Mouse (Mus musculus): ENCODE measurements at regions not wholly inside any gene's neighbourhood (a gene's known extent, or its start where the extent isn't known, plus 50 kb on each side); places are given as distances from the start of the nearest gene placed in this dataset.
A peak's percentile ranks its signal among the peaks of the same experiment; 100 is the strongest.

DNA sequence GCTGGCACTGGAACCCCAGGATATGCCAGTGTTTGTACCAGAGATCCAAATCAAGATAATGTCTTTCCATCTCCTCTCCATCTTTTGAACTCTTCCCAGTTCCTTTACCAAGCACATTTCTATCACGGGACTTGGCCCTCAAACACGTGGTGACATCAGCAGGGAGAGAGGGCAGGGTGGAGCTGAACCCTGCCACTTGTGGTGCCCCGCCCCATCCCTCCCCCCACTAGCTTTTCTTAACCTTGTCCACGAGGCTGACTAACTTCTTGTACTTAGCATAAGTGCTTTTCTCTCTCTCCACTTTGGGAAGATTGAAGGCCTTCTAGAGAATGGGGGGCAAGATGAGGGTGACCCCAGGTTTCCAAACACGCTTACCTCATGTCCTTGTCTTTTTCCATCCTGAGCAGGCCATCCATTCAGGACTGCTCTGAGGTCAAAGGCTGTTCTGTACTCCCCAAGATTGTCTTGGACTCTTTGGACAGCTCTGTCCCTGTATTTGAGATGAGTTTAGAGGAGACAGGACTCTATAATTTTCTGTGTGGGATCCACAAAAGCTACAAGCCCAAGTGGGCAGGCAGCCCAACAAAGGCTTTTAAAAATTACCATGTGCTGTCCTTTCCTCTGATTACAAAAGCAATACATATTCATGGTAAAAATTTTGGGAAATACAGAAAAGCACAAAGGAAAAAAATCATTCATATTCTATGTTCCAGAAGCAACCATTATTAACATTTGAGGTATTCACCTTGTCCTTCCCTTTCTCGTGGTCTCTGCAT is 192.7 kb upstream of the 4931429L15Rik start:
- DNase-seq (ENCODE audit: low spot score), result no peak

DNA sequence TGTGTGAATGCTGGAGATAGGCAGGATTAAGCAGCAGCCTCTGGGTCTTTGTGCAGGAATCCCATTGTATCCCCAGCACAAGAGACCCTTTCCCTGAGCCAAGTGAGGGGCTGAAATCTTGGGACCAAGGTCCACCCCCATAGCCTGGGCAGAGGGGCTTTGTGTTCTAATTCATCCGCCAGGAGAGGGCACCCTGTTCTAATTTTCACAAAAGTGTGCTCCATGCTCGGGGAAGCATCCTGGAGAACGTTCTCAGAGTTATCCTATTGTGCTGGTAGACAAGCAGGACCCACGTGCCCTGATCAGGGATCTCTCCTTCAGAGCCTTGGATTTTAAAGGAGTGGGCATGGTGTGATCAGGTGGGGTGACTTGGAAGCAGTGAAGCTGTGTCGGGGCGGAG is 191.5 kb upstream of the 4931429L15Rik start:
- DNase-seq (ENCODE audit: low spot score), result no peak

DNA sequence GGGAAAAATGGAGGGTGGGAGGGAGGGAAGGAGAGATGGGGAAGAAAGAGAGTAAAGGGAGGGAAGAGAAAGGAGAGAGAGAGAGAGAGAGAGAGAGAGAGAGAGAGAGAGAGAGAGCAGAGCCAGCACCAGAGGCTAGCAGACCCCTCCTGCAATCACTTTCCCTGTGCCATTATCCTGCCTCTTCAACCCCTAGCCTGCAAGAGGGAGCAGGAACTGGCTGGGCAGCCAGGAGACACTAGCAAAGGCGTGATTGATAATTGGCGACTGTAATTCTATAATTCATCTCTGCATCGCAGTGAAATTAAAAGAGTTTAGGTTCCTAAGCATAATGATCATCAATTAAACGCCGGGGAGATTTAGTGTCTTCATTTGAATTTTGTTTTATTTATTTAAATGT is 190.1 kb upstream of the 4931429L15Rik start:
- no peak for DNase-seq (ENCODE audit: low spot score)

DNA sequence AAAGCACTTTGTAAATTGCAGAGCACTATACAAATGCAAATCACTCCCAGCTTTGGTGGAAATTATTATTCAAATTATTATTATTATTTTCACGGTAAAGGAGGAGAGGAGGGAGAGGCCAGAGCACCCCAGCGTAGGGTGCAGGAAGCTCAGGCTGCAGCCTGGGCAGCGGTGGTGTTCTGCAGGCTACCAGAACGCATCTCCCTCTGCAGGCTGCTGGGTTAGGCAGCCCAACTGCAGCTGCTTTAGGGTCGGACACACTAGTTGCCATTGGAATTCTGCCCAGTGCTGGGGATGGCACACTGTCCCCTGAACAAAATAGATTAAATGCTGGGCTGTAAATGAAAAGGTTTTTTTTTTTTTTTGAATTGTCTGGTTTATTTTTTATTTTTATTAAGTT is 189.7 kb upstream of the 4931429L15Rik start:
- DNase-seq (ENCODE audit: low spot score), result no peak

DNA sequence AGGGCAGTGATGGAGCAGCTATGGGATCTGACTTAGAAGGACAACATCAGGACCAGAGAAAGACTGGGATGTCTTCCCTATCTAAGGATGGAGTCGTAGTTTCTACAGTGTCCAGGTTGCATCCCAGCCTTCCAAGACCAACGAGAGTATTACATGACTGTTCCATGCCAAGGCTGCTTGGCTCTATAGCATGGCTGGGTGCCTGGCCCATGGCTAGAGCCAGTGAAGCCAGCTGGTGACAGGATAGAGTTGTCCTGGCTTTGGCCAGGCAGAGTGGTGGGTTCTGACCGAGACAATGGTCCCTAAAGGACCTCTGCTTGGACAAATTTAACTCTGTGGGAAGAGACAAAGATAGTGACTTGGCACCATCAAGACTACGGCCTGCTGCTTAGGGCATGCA is 187.2 kb upstream of the 4931429L15Rik start:
- DNase-seq (ENCODE audit: low spot score), result no peak

DNA sequence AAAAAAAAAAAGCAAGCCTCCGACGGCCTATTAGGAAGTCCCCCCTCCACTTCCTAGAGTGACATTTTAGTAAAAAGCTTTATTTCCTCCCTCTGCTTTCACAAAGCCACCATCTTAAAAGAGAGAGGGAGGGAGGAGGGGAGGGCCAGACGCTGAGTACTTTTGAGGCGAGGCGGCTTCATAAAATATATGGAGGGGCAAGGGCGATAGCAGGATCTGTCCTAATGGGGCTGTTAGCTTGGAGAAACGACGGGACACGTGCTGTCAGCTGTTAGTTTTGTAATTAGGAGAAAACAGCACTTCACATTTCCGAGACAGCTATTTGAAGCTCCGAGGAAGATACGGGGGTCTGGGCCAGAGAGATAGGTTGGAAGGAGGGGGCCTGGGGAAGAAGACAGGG is 184.8 kb upstream of the 4931429L15Rik start:
- DNase-seq (ENCODE audit: low spot score), result no peak

DNA sequence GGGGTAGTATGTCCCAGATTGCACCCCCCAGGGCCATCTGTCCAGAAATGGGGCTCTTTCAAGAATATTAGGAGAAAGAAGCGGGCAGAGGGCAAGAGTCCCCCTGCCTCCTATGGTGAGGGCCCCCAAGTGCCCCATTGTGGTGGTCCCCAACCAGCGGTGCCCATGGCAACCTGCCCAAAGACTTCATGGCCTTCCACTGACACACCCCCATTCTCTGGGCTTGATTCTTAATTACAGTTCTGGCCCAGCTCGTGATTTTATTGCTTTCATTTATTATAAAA is 184.3 kb upstream of the 4931429L15Rik start:
- no peak for DNase-seq (ENCODE audit: low spot score)

DNA sequence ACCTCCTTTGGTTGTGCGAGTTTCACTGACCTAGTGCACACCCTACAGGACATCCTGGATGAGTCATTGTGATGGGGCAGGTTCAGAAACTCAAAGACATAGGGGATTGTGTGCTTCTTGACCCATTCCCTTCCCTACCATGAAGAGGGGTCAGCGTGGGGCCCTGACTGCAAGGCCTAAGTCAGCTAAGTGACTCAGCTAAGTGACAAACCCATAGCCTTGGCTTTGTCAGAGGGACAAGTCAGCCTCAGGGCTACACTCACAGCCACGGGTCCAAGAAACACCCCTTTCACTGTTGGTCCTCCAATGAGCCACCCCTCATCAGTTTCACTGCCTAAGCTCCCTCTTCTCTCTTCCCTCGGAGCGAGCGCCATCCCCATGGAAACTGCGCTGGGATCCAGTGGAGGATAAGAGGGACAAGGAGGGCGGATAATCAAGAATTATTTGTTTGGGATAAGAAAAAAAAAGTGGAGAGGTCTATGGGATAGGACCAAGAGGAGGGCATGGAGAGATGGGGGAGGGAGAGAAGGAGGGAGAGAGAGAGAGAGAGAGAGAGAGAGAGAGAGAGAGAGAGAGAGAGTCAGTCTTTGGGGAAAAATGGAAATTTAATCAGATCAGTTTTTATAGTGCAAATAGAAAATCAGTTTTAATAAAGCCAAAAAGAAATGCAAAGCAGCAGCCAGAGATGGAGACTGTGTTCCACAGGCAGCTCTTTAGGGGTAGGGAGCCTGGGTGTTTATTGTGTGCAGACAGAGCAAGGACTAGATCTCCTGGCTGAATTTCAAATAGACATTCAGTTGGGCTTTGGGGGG is 183.7 kb upstream of the 4931429L15Rik start:
- DNase-seq (ENCODE audit: low spot score), result no peak

DNA sequence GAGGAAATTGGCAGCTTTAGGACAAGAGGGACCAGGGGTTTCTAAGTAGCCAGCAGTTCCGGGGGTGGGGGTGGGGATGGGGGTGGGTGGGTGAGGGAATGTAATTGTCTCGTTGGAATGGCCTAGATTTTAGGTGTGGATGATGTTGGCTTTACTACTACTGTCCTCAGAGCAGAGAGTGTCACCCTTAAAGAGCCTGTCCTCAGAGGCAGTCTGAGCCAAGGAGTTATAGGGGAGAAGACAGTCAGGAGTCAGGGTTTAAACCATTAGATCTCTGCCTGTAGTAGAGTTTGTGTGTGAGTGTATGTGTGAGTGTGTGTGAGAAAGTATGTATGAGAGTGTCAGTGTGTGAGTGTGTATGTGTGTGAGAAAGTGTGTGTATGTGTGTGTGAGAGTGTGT is 179.6 kb upstream of the 4931429L15Rik start:
- no peak for DNase-seq (ENCODE audit: low spot score)

DNA sequence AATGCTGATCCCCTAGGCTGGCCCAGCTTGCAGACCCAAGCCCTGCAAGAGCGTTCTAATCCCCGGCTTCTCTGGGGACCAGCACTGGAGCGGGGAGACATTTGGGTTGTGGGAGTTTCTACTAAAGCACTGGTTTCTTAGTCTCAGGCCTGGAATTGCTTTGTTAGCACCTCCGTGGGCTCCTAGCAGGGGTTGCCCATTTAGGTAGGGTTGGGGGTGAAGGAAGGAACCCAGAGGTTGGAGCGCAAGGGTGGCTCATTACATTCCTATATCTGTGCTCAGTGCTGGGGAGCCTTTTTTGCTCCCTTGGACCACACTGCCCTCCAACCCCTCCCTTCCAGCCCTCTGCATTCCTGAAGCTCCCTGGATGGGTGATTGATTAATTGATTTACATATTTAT is 179.1 kb upstream of the 4931429L15Rik start:
- DNase-seq (ENCODE audit: low spot score), result no peak

DNA sequence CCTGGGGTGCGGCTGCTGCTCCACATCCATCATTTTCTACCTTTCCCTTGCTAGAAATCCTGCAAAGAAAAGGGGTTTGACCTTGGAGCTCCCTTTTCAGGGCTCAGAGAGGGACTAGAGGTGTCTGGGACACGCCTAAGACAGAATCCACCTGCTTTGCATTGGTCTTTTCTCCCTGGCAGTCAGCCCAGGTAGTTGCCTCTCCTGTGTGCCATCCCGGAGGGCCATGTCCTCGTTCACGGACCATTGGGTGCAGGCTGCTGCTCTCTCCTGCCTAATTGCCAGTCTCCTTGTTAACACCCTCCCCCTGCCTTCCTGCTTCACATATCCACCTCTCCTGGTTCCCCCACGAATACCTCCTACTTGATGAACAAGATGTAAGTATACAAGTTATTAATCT is 175.5 kb upstream of the 4931429L15Rik start:
- DNase-seq (ENCODE audit: low spot score), result no peak

DNA sequence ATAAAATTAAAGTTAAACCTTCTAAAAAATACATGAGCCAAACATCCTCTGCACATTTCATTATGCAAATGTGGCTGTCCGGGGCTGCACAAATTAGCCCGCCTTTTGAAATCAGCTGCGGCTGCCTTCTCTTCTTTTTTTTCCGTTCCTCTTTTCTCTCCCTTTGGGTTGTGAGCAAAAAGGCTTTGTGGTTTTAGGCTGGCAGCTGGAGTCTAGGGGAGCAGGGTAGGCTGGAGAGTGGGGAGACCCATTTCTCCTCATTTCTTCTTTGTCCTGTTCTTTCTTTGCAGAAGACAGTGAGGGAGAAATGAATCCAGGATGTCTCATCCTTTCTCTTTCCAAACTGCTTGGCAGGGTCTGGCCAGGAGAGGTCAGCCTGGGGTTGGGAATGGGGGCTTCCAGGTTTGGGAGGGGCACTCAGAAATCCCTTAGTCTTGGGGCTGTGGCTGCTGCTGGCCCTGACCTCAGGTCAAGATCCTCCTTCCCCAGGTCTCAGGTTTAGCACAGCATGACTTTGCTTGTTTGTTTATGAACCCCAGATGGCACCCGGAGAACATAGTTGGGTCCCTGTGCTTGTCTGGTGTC is 163.2 kb upstream of the 4931429L15Rik start:
- no peak for DNase-seq (ENCODE audit: low spot score)

DNA sequence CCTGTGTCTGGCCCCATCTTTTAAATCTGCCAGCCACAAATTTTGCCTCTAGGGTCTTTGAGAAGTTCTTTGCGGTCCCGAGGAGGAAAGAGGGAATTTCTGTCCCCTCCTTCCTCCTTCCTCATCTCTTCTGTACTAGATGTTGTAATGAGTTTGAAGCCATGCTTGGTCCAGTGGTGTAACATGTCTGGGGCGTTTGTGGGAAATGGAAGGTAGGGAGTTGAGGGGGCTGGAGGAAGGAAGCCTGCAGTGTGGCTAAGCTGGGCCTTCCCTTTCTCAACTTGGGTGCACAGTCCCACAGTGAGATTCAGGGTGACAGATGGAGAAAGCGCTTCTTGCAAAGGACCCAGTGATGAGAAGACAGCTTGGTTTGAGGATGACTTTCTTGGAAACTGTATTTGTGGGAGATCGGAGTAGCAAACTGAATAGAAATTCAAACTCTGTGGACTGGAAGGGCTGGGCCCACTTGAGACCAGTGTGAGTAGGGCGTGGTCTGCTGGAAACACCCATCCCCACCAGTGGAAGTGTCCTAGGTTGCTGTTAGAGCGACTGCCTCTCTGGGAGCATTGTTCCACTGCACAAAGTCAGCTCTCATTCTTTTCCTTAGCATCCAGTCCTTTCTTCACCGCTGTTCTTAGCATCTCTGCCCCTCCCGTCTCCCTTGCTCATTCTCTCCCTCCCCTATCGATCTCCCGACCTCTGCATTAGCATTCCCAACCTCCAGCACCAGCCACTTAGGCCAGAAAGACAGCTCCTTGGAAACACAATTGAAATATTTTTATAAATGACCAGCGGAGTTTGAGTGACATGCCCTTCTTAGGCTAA is 162.5 kb upstream of the 4931429L15Rik start:
- no peak for DNase-seq (ENCODE audit: low spot score)

DNA sequence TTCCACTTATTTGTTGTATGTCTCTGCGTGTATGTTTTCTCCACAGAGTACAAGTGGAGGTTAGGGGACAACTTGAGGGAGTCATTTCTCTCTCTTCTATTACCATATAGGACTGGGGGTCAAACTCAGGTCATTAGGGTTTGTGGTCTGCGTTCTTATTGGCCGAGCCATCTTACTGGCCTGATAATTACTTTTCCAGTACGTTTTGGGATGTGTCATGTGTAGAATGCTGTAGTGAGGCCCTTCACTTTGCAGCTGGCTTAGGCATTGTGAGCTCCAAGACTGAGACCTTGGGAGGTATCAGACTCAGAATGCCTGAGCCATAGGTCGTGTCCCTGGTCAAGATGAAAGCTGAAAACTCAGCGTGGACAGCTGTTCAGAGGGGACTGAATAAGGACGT is 161.7 kb upstream of the 4931429L15Rik start:
- DNase-seq (ENCODE audit: low spot score), result no peak

DNA sequence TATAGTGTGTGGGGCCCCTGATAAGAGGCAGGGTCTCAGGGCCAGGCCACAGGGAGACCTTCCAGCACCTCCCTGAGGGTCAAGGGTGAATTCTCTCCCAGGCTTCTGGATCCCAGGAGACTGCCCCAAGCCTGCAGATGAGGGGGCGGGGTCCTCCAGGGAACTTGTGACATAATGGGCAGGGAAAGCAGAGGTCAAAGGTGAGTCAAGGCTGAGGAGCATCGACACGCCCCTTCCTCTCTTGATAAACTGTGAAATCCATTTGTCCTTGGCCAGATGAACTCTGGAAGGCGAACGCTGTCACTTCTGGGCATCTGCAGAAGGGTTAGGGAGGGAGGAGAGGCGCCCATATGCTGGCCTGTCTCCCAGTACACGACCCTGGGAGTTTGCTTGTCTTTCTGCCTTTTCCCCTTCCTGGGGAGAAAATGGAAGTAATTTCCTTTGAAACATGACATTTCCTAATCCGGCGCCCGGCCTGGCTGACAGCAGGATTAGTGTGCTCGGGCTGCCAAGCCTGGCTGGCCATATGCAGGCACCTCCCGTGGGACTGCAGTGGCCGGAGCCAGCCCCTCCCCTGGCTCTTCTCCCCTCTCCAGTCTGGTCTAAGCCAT is 160.4 kb upstream of the 4931429L15Rik start:
- peak; percentile 10 for DNase-seq (ENCODE audit: low spot score)

DNA sequence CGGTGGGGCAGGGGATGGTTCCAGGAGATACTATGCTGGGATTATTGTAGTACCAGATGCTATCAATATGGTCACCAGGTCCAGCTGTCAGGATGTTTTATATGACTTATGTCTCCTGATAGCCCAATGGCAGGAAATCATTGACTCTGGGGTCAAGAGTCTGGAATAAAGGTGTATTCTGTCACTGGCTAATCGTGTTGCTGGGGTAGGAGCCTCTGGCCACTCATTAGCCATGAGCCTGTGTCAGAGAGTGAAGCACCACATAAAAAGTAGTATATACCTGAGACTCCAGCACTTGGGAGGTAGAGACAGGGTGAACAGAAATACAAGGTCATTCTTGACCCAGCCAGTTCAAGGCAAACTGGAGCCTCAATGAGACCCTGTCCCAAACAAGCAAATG is 158.8 kb upstream of the 4931429L15Rik start:
- no peak for DNase-seq (ENCODE audit: low spot score)

DNA sequence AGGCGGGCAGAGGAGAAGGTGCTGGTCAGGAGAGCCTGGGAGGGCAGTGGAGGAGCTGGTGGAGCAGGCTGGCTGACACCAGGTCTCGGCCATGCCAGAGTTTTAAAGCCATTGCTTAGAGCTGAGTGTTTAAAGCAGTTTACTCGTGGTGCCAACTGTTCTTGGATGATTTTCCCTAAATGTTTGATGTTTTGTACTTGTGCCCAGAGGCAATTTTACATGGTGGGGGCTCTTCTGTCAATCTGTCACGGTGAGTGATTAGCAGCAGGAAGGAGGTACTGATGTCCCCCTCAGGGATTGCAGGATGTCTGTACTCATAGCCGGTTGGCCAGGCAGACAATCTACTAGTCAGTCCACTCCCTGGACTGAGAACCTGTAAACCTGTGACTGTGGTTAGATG is 156.7 kb upstream of the 4931429L15Rik start:
- no peak for DNase-seq (ENCODE audit: low spot score)

DNA sequence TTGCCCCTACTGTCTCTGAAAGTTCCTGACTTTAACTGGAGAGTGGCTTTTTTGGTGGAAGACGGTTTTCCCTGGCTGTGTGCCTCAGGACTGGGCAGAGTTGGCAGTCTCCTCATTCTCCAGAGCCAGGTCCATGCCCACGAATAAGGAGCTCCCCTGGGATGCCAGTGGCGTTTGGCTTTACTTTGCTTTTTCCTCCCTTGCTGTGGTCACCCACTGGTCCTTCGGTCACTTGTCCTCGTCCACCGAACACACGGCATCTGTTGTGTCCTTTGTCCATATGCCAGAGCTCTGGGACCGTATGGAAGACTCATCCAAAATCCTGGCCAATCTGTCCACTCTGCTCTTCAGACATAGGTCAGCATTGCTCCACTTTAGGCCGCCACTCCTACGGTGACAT is 153.9 kb upstream of the 4931429L15Rik start:
- DNase-seq (ENCODE audit: low spot score), result no peak

DNA sequence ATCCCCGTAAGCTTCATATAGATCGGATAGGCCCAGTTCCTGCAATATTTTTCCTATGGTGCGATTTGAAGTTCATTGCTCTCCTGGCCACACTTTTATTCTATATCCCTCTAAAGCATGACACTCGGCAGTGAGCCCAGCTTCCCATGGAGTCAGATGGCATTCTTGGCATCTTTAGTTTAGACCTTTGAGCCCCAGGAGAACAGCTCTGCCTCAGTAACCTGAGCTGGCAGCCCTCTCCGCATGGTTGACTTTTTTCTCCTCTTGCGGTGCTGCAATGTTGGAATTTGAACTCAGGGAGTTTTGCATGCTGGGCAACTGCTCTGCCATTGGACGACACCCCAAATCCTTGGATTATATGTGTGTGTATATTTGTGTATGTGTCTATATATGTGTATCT is 149.7 kb upstream of the 4931429L15Rik start:
- DNase-seq (ENCODE audit: low spot score), result no peak

DNA sequence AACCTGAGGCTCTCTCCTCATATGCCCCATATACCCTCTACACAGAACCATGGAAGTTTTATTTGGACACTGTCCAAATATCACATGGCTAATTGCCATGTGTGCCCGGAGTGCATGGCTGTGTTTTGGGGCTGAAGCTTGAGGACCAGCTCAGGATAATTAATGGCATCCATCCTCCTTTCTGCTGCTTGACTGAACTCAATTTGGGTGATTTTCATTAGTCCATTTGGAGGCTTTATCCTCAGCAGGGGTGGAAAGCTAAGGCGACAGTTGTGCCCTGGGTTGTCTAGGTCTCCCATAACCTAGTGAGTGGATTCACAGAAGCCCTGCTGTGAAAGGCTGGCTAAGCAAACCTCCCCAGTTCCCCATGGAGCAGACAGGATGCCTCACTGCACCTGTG is 148.5 kb upstream of the 4931429L15Rik start:
- no peak for DNase-seq (ENCODE audit: low spot score)

DNA sequence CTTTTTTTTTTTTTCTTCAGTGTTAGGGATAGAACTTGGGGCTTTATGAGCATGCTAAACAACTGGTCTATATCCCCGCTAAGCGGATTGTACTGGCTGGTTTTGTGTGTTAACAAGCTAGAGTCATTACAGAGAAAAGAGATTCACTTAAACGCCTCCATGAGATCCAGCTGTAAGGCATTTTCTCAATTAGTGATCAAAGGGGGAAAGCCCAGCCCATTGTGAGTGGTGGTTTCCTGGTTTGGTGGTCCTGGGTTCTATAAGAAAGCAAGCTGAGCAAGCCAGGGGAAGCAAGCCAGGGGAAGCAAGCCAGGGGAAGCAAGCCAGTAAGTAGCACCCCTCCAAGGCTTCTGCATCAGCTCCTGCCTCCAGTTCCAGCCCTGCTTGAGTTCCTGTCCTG is 147.9 kb upstream of the 4931429L15Rik start:
- DNase-seq (ENCODE audit: low spot score), result no peak

DNA sequence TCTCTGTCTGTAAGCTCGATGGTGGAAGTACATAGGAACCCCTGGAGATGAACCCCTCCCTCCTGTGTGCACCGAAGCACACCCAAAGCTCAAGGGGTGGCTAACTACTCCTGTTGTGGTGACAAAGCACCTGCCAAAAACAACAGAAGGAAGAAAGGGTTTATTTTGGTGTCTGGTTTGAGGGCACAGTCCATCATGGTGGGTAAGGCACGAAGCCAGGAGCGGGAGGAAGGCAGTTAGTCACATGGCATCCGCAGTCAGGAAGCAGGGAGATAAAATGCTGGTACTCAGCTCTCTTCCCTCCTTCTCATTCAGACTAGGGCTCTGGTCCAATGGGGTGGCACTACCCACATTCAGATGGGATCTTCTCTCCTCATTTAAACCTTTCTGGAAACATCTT is 142.9 kb upstream of the 4931429L15Rik start:
- DNase-seq (ENCODE audit: low spot score), result no peak
